9 mouse cellular contexts compared by ENCODE assay signal in the genomic region with DNA sequence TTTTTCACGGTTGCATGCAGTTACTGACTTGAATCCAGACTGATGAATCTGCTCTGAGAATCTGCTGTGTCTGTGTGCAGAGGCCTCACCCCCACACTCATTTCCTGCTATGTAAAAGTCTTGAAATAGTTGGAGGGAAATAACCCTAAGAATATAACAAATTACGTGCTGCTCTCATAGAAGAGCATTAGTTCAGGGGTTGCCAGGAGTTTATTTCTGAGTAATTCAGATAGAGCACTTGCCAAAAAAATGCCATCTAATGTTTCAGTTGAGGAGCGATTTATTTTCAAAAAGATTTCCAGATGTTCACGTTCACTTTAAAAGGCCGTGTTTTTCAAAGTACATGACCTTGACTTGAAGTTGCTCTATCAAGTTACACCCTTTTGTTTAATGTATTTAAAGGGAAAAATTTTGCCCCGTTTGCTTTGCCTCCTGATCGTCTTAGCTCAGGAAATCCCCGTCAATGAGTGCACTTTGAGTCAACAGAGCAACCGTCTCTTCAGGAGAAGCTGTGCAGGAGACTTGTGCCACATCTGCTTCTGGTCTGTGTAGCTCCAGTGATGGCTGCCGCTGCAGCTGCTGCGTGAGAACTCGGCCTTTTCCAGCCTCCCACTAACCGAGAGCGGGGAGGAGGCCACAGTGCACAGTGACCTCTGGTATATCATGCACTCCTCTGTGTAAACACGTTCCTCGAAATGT. TPM values are rescaled to one million over a fixed set of nuclear protein-coding genes. Genes with fewer than 3 reads are reported as not detected.
DNase-seq lines count a peak whose midpoint lies in the region; ATAC-seq and TF ChIP-seq lines count a peak whose summit lies in the region.
"Had no signal": no experiment of that assay in that cellular context is flagged by ENCODE, and none has a peak within 500 bp of the region (broad histone marks: within the 10 kb centered on the region; RNA-seq: fewer than 3 reads in every experiment).

No protein-coding gene starts in this region.

- no peaks in the 10 kb centered on the region for H3K36me3 ChIP-seq in hindbrain, embryonic 10.5 days
- no peaks in the 10 kb centered on the region for H3K36me3 ChIP-seq in hindbrain, embryonic 13.5 days
- no peaks in the 10 kb centered on the region for H3K36me3 ChIP-seq in heart, embryonic 14.5 days (ENCODE audit: control insufficient read depth, insufficient read depth, low read length)
- no peaks in the 10 kb centered on the region for H3K36me3 ChIP-seq in liver, adult 2 months (ENCODE audit: control insufficient read depth, insufficient read depth, low read length)

- 57% methylated on average over 16 of the region's 16 CpGs for WGBS in hindbrain, embryonic 10.5 days
- 63% methylated on average over 16 of the region's 16 CpGs for WGBS in hindbrain, embryonic 13.5 days
- WGBS in heart, embryonic 14.5 days = 44% methylated on average over 16 of the region's 16 CpGs
- WGBS in liver, adult 2 months = 21% methylated on average over 16 of the region's 16 CpGs

- DNase-seq in hindbrain, embryonic 10.5 days (ENCODE audit: low spot score) = peak; percentile 53
- DNase-seq in ZHBTc4 (ENCODE audit: low read depth, low spot score) = peak; percentile 34
- peak; percentile 24 for DNase-seq in liver, adult 2 months (ENCODE audit: extremely low read depth, low read depth, low spot score)
- DNase-seq in cerebellum, adult 11-12 months = no peak
- no peak for DNase-seq in layer of hippocampus, postnatal 14 days (ENCODE audit: low spot score in 2 of 2)
- DNase-seq in cerebellum, adult 11 months = no peak

- no peak for TF ChIP-seq POLR2A in liver, adult 2 months (IDR thresholded peaks at IDR 0.05; ENCODE audit: extremely low read depth, insufficient read depth, low read length)

- peak overlapping the region; percentile 40 for H3K27ac ChIP-seq in hindbrain, embryonic 10.5 days
- no peak overlapping the region for H3K27ac ChIP-seq in hindbrain, embryonic 13.5 days
- peak overlapping the region; percentile 48 to 60 for H3K27ac ChIP-seq in heart, embryonic 14.5 days (replicated peaks in 1 of 2; ENCODE audit: control insufficient read depth in 1 of 2, insufficient read depth in 1 of 2, low read depth in 2 of 2, low read length in 2 of 2)
- no peak overlapping the region for H3K27ac ChIP-seq in liver, adult 2 months (replicated peaks; ENCODE audit: insufficient read depth, low read depth, low read length)

- H3K4me1 ChIP-seq in hindbrain, embryonic 10.5 days (replicated peaks) = 0 out of 2 replicates have a peak, but pooled peaks cover 2% of the 10 kb centered on the region
- H3K4me1 ChIP-seq in hindbrain, embryonic 13.5 days (replicated peaks) = no peaks in the 10 kb centered on the region; the same call in 1 of the 2 replicates
- peaks cover 0 to 3% of the 10 kb centered on the region in 2 experiments; a peak in 2 of 4 replicates for H3K4me1 ChIP-seq in heart, embryonic 14.5 days (ENCODE audit: control insufficient read depth in 2 of 2, insufficient read depth in 2 of 2, low read length in 2 of 2)
- H3K4me1 ChIP-seq in liver, adult 2 months (ENCODE audit: control insufficient read depth, insufficient read depth, low read length) = no peaks in the 10 kb centered on the region
- H3K4me1 ChIP-seq: megakaryocyte, embryonic 14.5 days had no signal

- no peaks in the 10 kb centered on the region for H3K27me3 ChIP-seq in hindbrain, embryonic 10.5 days (ENCODE audit: insufficient read depth, poor library complexity, severe bottlenecking)
- H3K27me3 ChIP-seq in hindbrain, embryonic 13.5 days = no peaks in the 10 kb centered on the region
- H3K27me3 ChIP-seq in heart, embryonic 14.5 days (ENCODE audit: control insufficient read depth, insufficient read depth, low read length) = no peaks in the 10 kb centered on the region
- H3K27me3 ChIP-seq in liver, adult 2 months (ENCODE audit: control insufficient read depth, insufficient read depth, low read length) = no peaks in the 10 kb centered on the region
- H3K27me3 ChIP-seq: megakaryocyte, embryonic 14.5 days had no signal

- no peaks in the 10 kb centered on the region for H3K9me3 ChIP-seq in hindbrain, embryonic 10.5 days
- H3K9me3 ChIP-seq in hindbrain, embryonic 13.5 days = no peaks in the 10 kb centered on the region
- H3K9me3 ChIP-seq in heart, embryonic 14.5 days (ENCODE audit: control insufficient read depth, low read length) = no peaks in the 10 kb centered on the region
- H3K9me3 ChIP-seq: megakaryocyte, embryonic 14.5 days had no signal

- no peak for ATAC-seq in hindbrain, embryonic 13.5 days (ENCODE audit: low FRiP score)
- ATAC-seq in heart, embryonic 14.5 days (ENCODE audit: insufficient number of reproducible peaks, insufficient read depth, low FRiP score, low read depth) = no peak

- no peak overlapping the region for H3K4me3 ChIP-seq in hindbrain, embryonic 10.5 days
- H3K4me3 ChIP-seq in hindbrain, embryonic 13.5 days = no peak overlapping the region
- no peak overlapping the region for H3K4me3 ChIP-seq in heart, embryonic 14.5 days (ENCODE audit: control insufficient read depth in 1 of 2, insufficient read depth in 1 of 2, low read depth in 1 of 2, low read length in 2 of 2)
- peak overlapping the region; percentile 1; the same call in 1 of the 2 replicates for H3K4me3 ChIP-seq in liver, adult 2 months (ENCODE audit: insufficient read depth, low read depth, low read length)
- H3K4me3 ChIP-seq: megakaryocyte, embryonic 14.5 days had no signal

- no peak overlapping the region for H3K4me2 ChIP-seq in hindbrain, embryonic 13.5 days
- 0 out of 2 replicates have a peak overlapping the region, but pooled peaks have one; percentile 3 for H3K4me2 ChIP-seq in heart, embryonic 14.5 days (ENCODE audit: low read length)

- H3K79me2 ChIP-seq in liver, adult 2 months (ENCODE audit: control insufficient read depth, insufficient read depth, low read length) = no peaks in the 10 kb centered on the region

- no peak for TF ChIP-seq CTCF in liver, adult 2 months (IDR thresholded peaks at IDR 0.05; ENCODE audit: low read depth, low read length)

- H3K9ac ChIP-seq in hindbrain, embryonic 13.5 days = no peak overlapping the region
- H3K9ac ChIP-seq in heart, embryonic 14.5 days (ENCODE audit: low read length) = no peak overlapping the region
- H3K9ac ChIP-seq in liver, adult 2 months (ENCODE audit: low read depth, low read length) = 0 out of 2 replicates have a peak overlapping the region, but pooled peaks have one; percentile 0

RNA-seq across cellular contexts. Expression of a gene that starts 50.9 kb away (rescaled TPM):
- polyA plus RNA-seq in hindbrain, embryonic 10.5 days (2016; fragmentation: Nextera tagmentation; extraction: Ambion mirVana) = 43.9 and 45.2 TPM in 2 replicates
- polyA plus RNA-seq in hindbrain, embryonic 13.5 days (2015; fragmentation: Nextera tagmentation; extraction: Ambion mirVana) = 34.3 and 41.4 TPM in 2 replicates
- polyA plus RNA-seq in heart, embryonic 14.5 days (2014; fragmentation: Nextera tagmentation; extraction: Ambion mirVana) = 25.4 and 33.5 TPM in 2 replicates
- 17.1 and 19.9 TPM in 2 replicates for total RNA-seq in liver, adult 2 months (2014; rRNA removed)
- 5.6 and 7.4 TPM in 2 replicates for polyA plus RNA-seq in liver, adult 2 months (2012; rRNA removed)
- 1 to 10 TPM; 8.9 to 9.9 TPM for total RNA-seq in layer of hippocampus, postnatal 14 days (2021)

Comparison
In these comparisons a context has a peak if more than half of its experiments do, and no peak if none do; other contexts are left out.
1. H3K27ac ChIP-seq: peak in hindbrain, embryonic 10.5 days (single experiment) and heart, embryonic 14.5 days (2 of 2); none in hindbrain, embryonic 13.5 days (single experiment) and liver, adult 2 months (single experiment).
2. DNase-seq: peak in hindbrain, embryonic 10.5 days (single experiment), ZHBTc4 (single experiment) and liver, adult 2 months (single experiment); none in cerebellum, adult 11-12 months (single experiment), layer of hippocampus, postnatal 14 days (0 of 2) and cerebellum, adult 11 months (single experiment).